In genomic region chr3:116423353-116424159, GRCm38 (mm10) we compare ENCODE assay signal across 8 mouse cellular contexts. TPM values are rescaled to one million over a fixed set of nuclear protein-coding genes. Genes with fewer than 3 reads are reported as not detected.
DNase-seq lines count a peak whose midpoint lies in the region; ATAC-seq and TF ChIP-seq lines count a peak whose summit lies in the region.

Gene Cdc14a (minus strand): TSS chr3:116424032.

- TF ChIP-seq CTCF in E14TG2a.4 (conservative IDR thresholded peaks at IDR 0.05; ENCODE audit: low read length) = no peak
- no peak for TF ChIP-seq CTCF in liver, postnatal 0 days (IDR thresholded peaks at IDR 0.05; ENCODE audit: low read depth)

- H3K4me2 ChIP-seq in heart, embryonic 14.5 days (ENCODE audit: low read length) = peak within 1 kb of the TSS; percentile 91
- H3K4me2 ChIP-seq in liver, postnatal 0 days (ENCODE audit: low read depth, low read length) = peak within 1 kb of the TSS; percentile 96
- H3K4me2 ChIP-seq in neural tube, embryonic 15.5 days = peak within 1 kb of the TSS; percentile 81

- peak; percentile 86 for ATAC-seq in heart, embryonic 14.5 days (ENCODE audit: insufficient number of reproducible peaks, insufficient read depth, low FRiP score, low read depth)
- peak; percentile 90 for ATAC-seq in liver, postnatal 0 days
- ATAC-seq in neural tube, embryonic 15.5 days (ENCODE audit: low FRiP score) = peak; percentile 90

- WGBS in heart, embryonic 14.5 days = under 1% methylated on average over 56 of the region's 64 CpGs
- WGBS in liver, postnatal 0 days (ENCODE audit: insufficient replicate concordance) = 0% methylated on average over 50 of the region's 64 CpGs
- under 1% methylated on average over 61 of the region's 64 CpGs for WGBS in neural tube, embryonic 15.5 days

- peaks cover 20% of the 10 kb centered on the region for H3K27me3 ChIP-seq in E14TG2a.4 (ENCODE audit: insufficient read depth, low read length)
- H3K27me3 ChIP-seq in heart, embryonic 14.5 days (ENCODE audit: control insufficient read depth, insufficient read depth, low read length) = no peaks in the 10 kb centered on the region
- H3K27me3 ChIP-seq in liver, postnatal 0 days (ENCODE audit: insufficient read depth, low read length) = no peaks in the 10 kb centered on the region
- no peaks in the 10 kb centered on the region for H3K27me3 ChIP-seq in neural tube, embryonic 15.5 days (replicated peaks)

- peaks cover 25% of the 10 kb centered on the region for H3K4me1 ChIP-seq in E14TG2a.4 (replicated peaks; ENCODE audit: low read depth, low read length)
- peaks cover 5 to 10% of the 10 kb centered on the region in 2 experiments for H3K4me1 ChIP-seq in heart, embryonic 14.5 days (ENCODE audit: control insufficient read depth in 2 of 2, insufficient read depth in 2 of 2, low read length in 2 of 2)
- H3K4me1 ChIP-seq in liver, postnatal 0 days (ENCODE audit: insufficient read depth) = peaks cover 3% of the 10 kb centered on the region; the same call in 1 of the 2 replicates
- H3K4me1 ChIP-seq in neural tube, embryonic 15.5 days = peaks cover 19% of the 10 kb centered on the region

- peak within 1 kb of the TSS; percentile 71 to 78 for H3K27ac ChIP-seq in heart, embryonic 14.5 days (replicated peaks in 1 of 2; ENCODE audit: control insufficient read depth in 1 of 2, insufficient read depth in 1 of 2, low read depth in 2 of 2, low read length in 2 of 2)
- H3K27ac ChIP-seq in liver, postnatal 0 days (ENCODE audit: low read depth) = peak within 1 kb of the TSS; percentile 89
- peak within 1 kb of the TSS; percentile 87 for H3K27ac ChIP-seq in neural tube, embryonic 15.5 days (replicated peaks)

- H3K4me3 ChIP-seq in E14TG2a.4 (replicated peaks; ENCODE audit: low read length) = peak within 1 kb of the TSS; percentile 96
- H3K4me3 ChIP-seq in heart, embryonic 14.5 days (ENCODE audit: control insufficient read depth in 1 of 2, insufficient read depth in 1 of 2, low read depth in 1 of 2, low read length in 2 of 2) = peak within 1 kb of the TSS; percentile 85 to 100
- H3K4me3 ChIP-seq in liver, postnatal 0 days (ENCODE audit: low read depth, low read length) = peak within 1 kb of the TSS; percentile 95
- H3K4me3 ChIP-seq in neural tube, embryonic 15.5 days (replicated peaks) = peak within 1 kb of the TSS; percentile 94

- no peak for TF ChIP-seq EP300 in liver, postnatal 0 days (IDR thresholded peaks at IDR 0.05; ENCODE audit: low read depth)

- DNase-seq in c-Kit-negative CD71-positive TER-119-positive erythroid progenitor cells, embryonic 14.5 days (ENCODE audit: low read depth, low spot score) = peak; percentile 57
- DNase-seq in fibroblast of lung, adult 2 months (ENCODE audit: low read depth) = peak; percentile 58
- DNase-seq in kidney, postnatal 25 days = peak; percentile 82 to 91
- DNase-seq in liver, postnatal 0 days = peak; percentile 88
- DNase-seq in testis, postnatal 10 days (ENCODE audit: low spot score) = peak; percentile 78

- no peaks in the 10 kb centered on the region for H3K36me3 ChIP-seq in E14TG2a.4 (ENCODE audit: insufficient read depth, low read length)
- H3K36me3 ChIP-seq in heart, embryonic 14.5 days (ENCODE audit: control insufficient read depth, insufficient read depth, low read length) = no peaks in the 10 kb centered on the region; the same call in 1 of the 2 replicates
- no peaks in the 10 kb centered on the region for H3K36me3 ChIP-seq in liver, postnatal 0 days (replicated peaks; ENCODE audit: insufficient read depth, low read length)
- no peaks in the 10 kb centered on the region for H3K36me3 ChIP-seq in neural tube, embryonic 15.5 days

- H3K9me3 ChIP-seq in E14TG2a.4 (ENCODE audit: low read length) = no peaks in the 10 kb centered on the region
- H3K9me3 ChIP-seq in heart, embryonic 14.5 days (ENCODE audit: control insufficient read depth, low read length) = no peaks in the 10 kb centered on the region
- no peaks in the 10 kb centered on the region for H3K9me3 ChIP-seq in liver, postnatal 0 days (ENCODE audit: low read length)
- no peaks in the 10 kb centered on the region for H3K9me3 ChIP-seq in neural tube, embryonic 15.5 days (replicated peaks)

- peak within 1 kb of the TSS; percentile 89 for H3K9ac ChIP-seq in heart, embryonic 14.5 days (ENCODE audit: low read length)
- peak within 1 kb of the TSS; percentile 86 for H3K9ac ChIP-seq in liver, postnatal 0 days (replicated peaks)
- H3K9ac ChIP-seq in neural tube, embryonic 15.5 days (replicated peaks) = peak within 1 kb of the TSS; percentile 84

RNA-seq across cellular contexts. Expression of gene Cdc14a, which starts in this region (rescaled TPM):
- 4.8 and 4.9 TPM in 2 replicates for polyA plus RNA-seq in heart, embryonic 14.5 days (2014; fragmentation: Nextera tagmentation; extraction: Ambion mirVana)
- 1.5 TPM in 2 replicates for polyA plus RNA-seq in liver, postnatal 0 days (2015; fragmentation: Nextera tagmentation; extraction: Ambion mirVana)
- 3.5 and 5.4 TPM in 2 replicates for polyA plus RNA-seq in neural tube, embryonic 15.5 days (2015; fragmentation: Nextera tagmentation; extraction: Ambion mirVana)

Comparison
In these comparisons a context has a peak if more than half of its experiments do, and no peak if none do; other contexts are left out.
1. Peak in every context shown above with its lines: DNase-seq, ATAC-seq, H3K4me3 ChIP-seq and H3K27ac ChIP-seq.